Mouse (Mus musculus) hindbrain, postnatal 0 days (tissue): ENCODE data around the gene Gm49322. TPM values are rescaled to one million over a fixed set of nuclear protein-coding genes. Genes with fewer than 3 reads are reported as not detected.
A peak's percentile ranks its signal among the peaks of the same experiment; 100 is the strongest.

Source experiments
- ATAC-seq: fragments of 200-750 bp; cut with Nextera tagmentation; 2 replicates; pipeline ENCODE4 v1.8.0; 2017; ENCODE audit warnings: mild to moderate bottlenecking, moderate TSS enrichment, moderate library complexity
- DNase-seq: peaks from one replicate; pipeline ENCODE4 v3.0.0-alpha.2; 2015; ENCODE audit warnings: low spot score
- H3K27ac ChIP-seq: fragments of 300-500 bp; sonication (generic); 2 replicates; pipeline ENCODE4 v1.5.1; 2014; ENCODE audit warnings: mild to moderate bottlenecking
- H3K27me3 ChIP-seq: fragments of 300-500 bp; sonication (generic); 2 replicates; pipeline ENCODE4 v1.6.1; 2014; ENCODE audit warnings: low read length, mixed read lengths; ENCODE audit not compliant: insufficient read depth
- H3K36me3 ChIP-seq: fragments of 300-500 bp; sonication (generic); 2 replicates; pipeline ENCODE4 v1.6.1; 2014; ENCODE audit warnings: low read length, mixed read lengths; ENCODE audit not compliant: insufficient read depth
- H3K4me1 ChIP-seq: fragments of 300-500 bp; sonication (generic); 2 replicates; pipeline ENCODE4 v1.6.1; 2014; ENCODE audit warnings: antibody characterized with exemption, low read length, mixed read lengths; ENCODE audit not compliant: insufficient read depth
- H3K4me2 ChIP-seq: fragments of 300-500 bp; sonication (generic); 2 replicates; pipeline ENCODE4 v1.6.1; 2014; ENCODE audit warnings: low read depth, mild to moderate bottlenecking, low read length, moderate library complexity, mixed read lengths
- H3K4me3 ChIP-seq: fragments of 300-500 bp; sonication (generic); 2 replicates; pipeline ENCODE4 v1.5.1; 2014; ENCODE audit warnings: low read length
- H3K9ac ChIP-seq: fragments of 300-500 bp; sonication (generic); replicated peaks from 2 replicates; pipeline ENCODE4 v1.6.1; 2014; ENCODE audit warnings: mild to moderate bottlenecking, low read length, moderate library complexity, mixed read lengths
- H3K9me3 ChIP-seq: fragments of 300-500 bp; sonication (generic); 2 replicates; pipeline ENCODE4 v1.6.1; 2016; ENCODE audit warnings: low read length, mixed read lengths
- CTCF ChIP-seq: IDR thresholded peaks from 2 replicates; pipeline ENCODE4 v1.5.1; 2016; ENCODE audit warnings: antibody characterized with exemption, control low read depth, low read depth
- WGBS: fragments of 180-500 bp; shearing (Covaris S2); extraction: QIAGEN DNeasy Blood & Tissue Kit; methylation state at CpG from one replicate; pipeline ENCODE4 v1.1.7; 2014; 5-methylcytosine and 5-hydroxymethylcytosine counted together
- polyA plus RNA-seq: library from polyadenylated mRNA; unstranded; fragments of >200 nt; fragmentation: Nextera tagmentation; extraction: Ambion mirVana; gene quantifications from 2 replicates; pipeline ENCODE4 v1.2.1, GENCODE M21; 2015
- total RNA-seq: library from RNA; depleted of rRNA; stranded (reverse); fragments of >200 nt; gene quantifications from 2 replicates; pipeline ENCODE4 v1.2.3, GENCODE M21; 2014

Gene Gm49322
- total and polyA plus RNA-seq, 2 experiments from 2014 or later: 1.1 to 2.2 TPM

DNA sequence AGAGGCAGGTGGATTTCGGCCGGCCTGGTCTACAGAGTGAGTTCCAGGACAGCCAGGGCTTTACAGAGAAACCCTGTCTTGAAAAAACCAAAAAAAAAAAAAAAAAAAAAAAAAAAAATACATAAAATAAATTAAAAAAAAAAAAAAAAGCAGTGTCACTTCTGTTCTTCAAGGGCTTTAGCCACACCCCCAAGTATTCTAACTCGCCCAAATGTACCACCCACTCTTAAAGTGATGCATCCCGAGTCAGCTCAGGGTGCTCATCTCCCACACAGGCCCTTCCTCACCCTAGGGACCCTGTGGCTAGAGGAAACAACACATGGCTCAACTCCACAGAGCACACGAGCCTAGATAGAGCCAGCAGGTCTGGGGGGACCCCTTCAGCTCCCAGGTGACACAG lies 22.8 kb upstream of the Gm49322 start:
- H3K4me1 ChIP-seq: peaks cover 11% of the 10 kb centered on the region
- DNase-seq (no peak), ATAC-seq (no peak)
- no peaks in the 10 kb centered on the region for H3K36me3 ChIP-seq
- H3K4me2 ChIP-seq: no peak overlapping the region
- H3K27ac ChIP-seq: no peak overlapping the region
- no peak overlapping the region for H3K9ac ChIP-seq
- H3K27me3 ChIP-seq: no peaks in the 10 kb centered on the region
- H3K4me3 ChIP-seq: no peak overlapping the region
- H3K9me3 ChIP-seq: no peaks in the 10 kb centered on the region
- WGBS: 84% methylated on average over 5 of the region's 5 CpGs
- TF ChIP-seq CTCF: no peak

DNA sequence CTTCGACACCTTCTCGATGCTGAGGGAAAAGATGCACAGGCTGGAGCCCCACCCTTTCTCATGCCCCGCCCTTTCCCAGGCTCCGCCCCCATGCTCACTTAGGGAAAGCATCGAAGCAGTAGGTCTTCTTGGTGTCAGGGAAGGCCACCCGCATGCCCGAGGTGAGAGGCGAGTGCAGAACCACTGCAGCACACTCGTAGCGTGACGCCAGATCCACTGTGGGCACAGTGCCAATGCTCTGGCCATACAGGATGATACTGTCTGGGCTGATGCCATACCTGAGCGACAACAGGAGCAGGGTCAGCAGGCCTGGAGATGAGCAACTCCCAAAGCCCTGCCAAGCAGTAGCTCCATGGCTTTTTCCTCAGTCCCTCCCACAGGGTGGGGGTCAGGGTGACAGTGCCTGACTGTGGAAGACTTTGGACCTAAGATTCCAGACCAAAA lies 21.8 kb upstream of the Gm49322 start:
- Histone ChIP-seq H3K4me1 (peaks cover 8% of the 10 kb centered on the region; the same call in 1 of the 2 replicates), H3K36me3 (no peaks in the 10 kb centered on the region), H3K27ac (no peak overlapping the region), H3K9me3 (no peaks in the 10 kb centered on the region), H3K27me3 (no peaks in the 10 kb centered on the region), H3K9ac (no peak overlapping the region), H3K4me3 (no peak overlapping the region), H3K4me2 (no peak overlapping the region)
- TF ChIP-seq CTCF: no peak
- ATAC-seq (no peak), DNase-seq (peak; percentile 17)
- 63% methylated on average over 12 of the region's 12 CpGs for WGBS

- ATAC-seq: 0 out of 2 replicates have a peak, but pooled peaks have one; percentile 13
- 69% methylated on average over 12 of the region's 12 CpGs for WGBS
Observed at GRCm38 (mm10) chr10:80584642-80585552, 20.9 kb upstream of the Gm49322 start.

GRCm38 (mm10) chr10:80585581-80585980 lies 20.2 kb upstream of the Gm49322 start:
- WGBS: 95% methylated on average over 8 of the region's 8 CpGs
- H3K4me2 ChIP-seq: 0 out of 2 replicates have a peak overlapping the region, but pooled peaks have one; percentile 16
- no peak overlapping the region for H3K4me3 ChIP-seq
- H3K9me3 ChIP-seq: no peaks in the 10 kb centered on the region
- no peak for ATAC-seq
- no peak for DNase-seq
- H3K27ac ChIP-seq: no peak overlapping the region
- no peaks in the 10 kb centered on the region for H3K27me3 ChIP-seq
- 0 out of 2 replicates have a peak overlapping the region, but pooled peaks have one; percentile 5 for H3K9ac ChIP-seq
- 0 out of 2 replicates have a peak, but pooled peaks cover 13% of the 10 kb centered on the region for H3K4me1 ChIP-seq
- no peak for TF ChIP-seq CTCF
- no peaks in the 10 kb centered on the region for H3K36me3 ChIP-seq

More at GRCm38 (mm10) chr10:80584642-80585552, 20.9 kb upstream of the Gm49322 start:
- DNase-seq: no peak
- H3K9ac ChIP-seq: 0 out of 2 replicates have a peak overlapping the region, but pooled peaks have one; percentile 5
- H3K9me3 ChIP-seq: no peaks in the 10 kb centered on the region
- TF ChIP-seq CTCF: no peak
- no peak overlapping the region for H3K27ac ChIP-seq
- H3K36me3 ChIP-seq: no peaks in the 10 kb centered on the region
- H3K4me2 ChIP-seq: 0 out of 2 replicates have a peak overlapping the region, but pooled peaks have one; percentile 16
- H3K4me3 ChIP-seq: no peak overlapping the region
- H3K4me1 ChIP-seq: 0 out of 2 replicates have a peak, but pooled peaks cover 13% of the 10 kb centered on the region
- no peaks in the 10 kb centered on the region for H3K27me3 ChIP-seq

- H3K4me1 ChIP-seq: 0 out of 2 replicates have a peak, but pooled peaks cover 13% of the 10 kb centered on the region
- 94% methylated on average over 51 of the region's 51 CpGs for WGBS
- no peaks in the 10 kb centered on the region for H3K9me3 ChIP-seq
- DNase-seq: no peak
- no peak overlapping the region for H3K4me3 ChIP-seq
- ATAC-seq: no peak
- 0 out of 2 replicates have a peak overlapping the region, but pooled peaks have one; percentile 7 for H3K4me2 ChIP-seq
- H3K27me3 ChIP-seq: no peaks in the 10 kb centered on the region
- H3K36me3 ChIP-seq: no peaks in the 10 kb centered on the region
- no peak overlapping the region; the same call in 1 of the 2 replicates for H3K27ac ChIP-seq
- TF ChIP-seq CTCF: no peak
- H3K9ac ChIP-seq: 0 out of 2 replicates have a peak overlapping the region, but pooled peaks have one; percentile 22
Observed at GRCm38 (mm10) chr10:80586407-80587304, 19.2 kb upstream of the Gm49322 start.

DNA sequence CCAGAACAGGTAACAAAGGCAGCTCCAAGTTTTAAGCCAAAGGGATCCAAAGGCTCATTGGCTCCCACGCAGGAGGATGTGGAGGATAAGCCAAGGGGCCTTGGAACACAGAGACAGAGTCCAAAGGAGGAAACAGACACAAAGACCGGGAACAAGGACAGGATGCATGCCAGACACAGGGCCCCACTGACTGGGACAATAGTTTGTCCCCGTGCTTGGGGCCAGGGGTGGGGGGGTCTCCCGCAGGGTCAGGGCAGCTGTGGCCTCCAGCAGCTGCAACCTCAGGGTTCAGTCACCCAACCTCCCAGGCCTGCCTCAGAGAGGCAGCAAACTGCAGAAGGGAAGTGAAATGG lies 18.5 kb upstream of the Gm49322 start:
- H3K9me3 ChIP-seq: no peaks in the 10 kb centered on the region
- TF ChIP-seq CTCF: no peak
- no peak overlapping the region for H3K4me2 ChIP-seq
- 0 out of 2 replicates have a peak overlapping the region, but pooled peaks have one; percentile 22 for H3K9ac ChIP-seq
- H3K27me3 ChIP-seq: no peaks in the 10 kb centered on the region
- DNase-seq (no peak), ATAC-seq (no peak)
- no peak overlapping the region for H3K4me3 ChIP-seq
- no peak overlapping the region; the same call in 1 of the 2 replicates for H3K27ac ChIP-seq
- WGBS: 17% methylated on average over 3 of the region's 4 CpGs
- no peaks in the 10 kb centered on the region for H3K36me3 ChIP-seq
- H3K4me1 ChIP-seq: 0 out of 2 replicates have a peak, but pooled peaks cover 13% of the 10 kb centered on the region
